In genomic region chr13:100402930-100403637, GRCm38 (mm10) we compare ENCODE assay signal across 7 mouse cellular contexts. TPM values are rescaled to one million over a fixed set of nuclear protein-coding genes. Genes with fewer than 3 reads are reported as not detected.
"Had no signal": no experiment of that assay in that cellular context is flagged by ENCODE, and none has a peak within 500 bp of the region (broad histone marks: within the 10 kb centered on the region; RNA-seq: fewer than 3 reads in every experiment).

No protein-coding gene starts in this region.

RNA-seq across cellular contexts. Expression of gene Naip1, which starts 49.6 kb away (rescaled TPM):
- total RNA-seq: midbrain, postnatal 0 days had no signal
- polyA plus RNA-seq: liver, embryonic 12.5 days; lung, embryonic 14.5 days; lung, embryonic 16.5 days; midbrain, embryonic 11.5 days; midbrain, embryonic 13.5 days; neural tube, embryonic 11.5 days had no signal
